Mouse (Mus musculus) spleen, embryonic (tissue): ENCODE measurements around the gene Psrc1.

Experiments
- CTCF ChIA-PET: fragments of 350-600 bp; sonication (Branson Sonifier 250); formaldehyde crosslinking; loops from one replicate; lab custom pipeline; 2022; lab: Charles Lee

Psrc1 gene

GRCm38 (mm10) chr3:108383485-108384354, at the start of gene Psrc1:
Gene Psrc1 (plus strand): TSS chr3:108383839.
- CTCF ChIA-PET, result interaction anchor here (0.6 to 0.7 kb wide), 3 partner anchors 133 to 527 kb away, joined by 3 to 15 read pairs (median 4); no protein-coding TSS in a partner anchor

- CTCF ChIA-PET, result no interaction called here
These were observed 46.8 kb upstream of the Psrc1 start for GRCm38 (mm10) chr3:108336878-108337277.

- CTCF ChIA-PET, result no interaction called here
These were observed 42.6 kb upstream of the Psrc1 start for GRCm38 (mm10) chr3:108341040-108341439.

GRCm38 (mm10) chr3:108342185-108342584, 41.5 kb upstream of the Psrc1 start:
- CTCF ChIA-PET, result no interaction called here

GRCm38 (mm10) chr3:108345855-108346254, 37.8 kb upstream of the Psrc1 start:
- CTCF ChIA-PET, result no interaction called here

- CTCF ChIA-PET, result no interaction called here
These were observed 35.3 kb upstream of the Psrc1 start for GRCm38 (mm10) chr3:108348376-108348775.

GRCm38 (mm10) chr3:108355245-108355644, 28.4 kb upstream of the Psrc1 start:
- CTCF ChIA-PET, result no interaction called here

GRCm38 (mm10) chr3:108357051-108357450, 26.6 kb upstream of the Psrc1 start:
- CTCF ChIA-PET, result no interaction called here

- CTCF ChIA-PET, result no interaction called here
These were observed 25.2 kb upstream of the Psrc1 start for GRCm38 (mm10) chr3:108358445-108358844.

GRCm38 (mm10) chr3:108360894-108361293, 22.7 kb upstream of the Psrc1 start:
- CTCF ChIA-PET, result interaction anchor here (0.7 kb wide), 1 partner anchor 24 kb away, joined by 3 read pairs; no protein-coding TSS in a partner anchor

GRCm38 (mm10) chr3:108363626-108364025, 20.0 kb upstream of the Psrc1 start:
- CTCF ChIA-PET, result no interaction called here

GRCm38 (mm10) chr3:108364270-108364995, 19.2 kb upstream of the Psrc1 start, which contains the start of gene Mybphl:
Gene Mybphl (plus strand): TSS chr3:108364911.
- CTCF ChIA-PET, result no interaction called here

GRCm38 (mm10) chr3:108367173-108367572, 16.5 kb upstream of the Psrc1 start:
- CTCF ChIA-PET, result no interaction called here

- CTCF ChIA-PET, result no interaction called here
These were observed 15.8 kb upstream of the Psrc1 start for GRCm38 (mm10) chr3:108367828-108368227.

GRCm38 (mm10) chr3:108368721-108369120, 14.9 kb upstream of the Psrc1 start:
- CTCF ChIA-PET, result no interaction called here

- CTCF ChIA-PET, result no interaction called here
These were observed 11.4 kb upstream of the Psrc1 start for GRCm38 (mm10) chr3:108372274-108372673.

- CTCF ChIA-PET, result no interaction called here
These were observed 10.9 kb upstream of the Psrc1 start for GRCm38 (mm10) chr3:108372691-108373090.

GRCm38 (mm10) chr3:108378875-108379663, 4.6 kb upstream of the Psrc1 start:
- CTCF ChIA-PET, result no interaction called here

GRCm38 (mm10) chr3:108380695-108381094, 2.9 kb upstream of the Psrc1 start:
- CTCF ChIA-PET, result no interaction called here

- CTCF ChIA-PET, result interaction anchor here (0.7 to 1.1 kb wide), 2 partner anchors 99 to 902 kb away, joined by 3 to 7 read pairs; no protein-coding TSS in a partner anchor
These were observed 1.4 kb upstream of the Psrc1 start for GRCm38 (mm10) chr3:108381945-108382875.
